Mouse (Mus musculus) hindbrain, embryonic 16.5 days (tissue): ENCODE results near the gene Clcf1. TPM values are rescaled to one million over a fixed set of nuclear protein-coding genes. Genes with fewer than 3 reads are reported as not detected.

Experiments
- ATAC-seq: fragments of 200-750 bp; cut with Nextera tagmentation; 2 replicates; pipeline ENCODE4 v1.8.0; 2017; ENCODE audit warnings: moderate TSS enrichment, moderate library complexity
- H3K27ac ChIP-seq: fragments of 300-500 bp; sonication (generic); 2 replicates; pipeline ENCODE4 v1.5.1; 2014; ENCODE audit warnings: low read depth, mild to moderate bottlenecking, control low read depth, low read length, moderate library complexity
- H3K27me3 ChIP-seq: fragments of 300-500 bp; sonication (generic); replicated peaks from 2 replicates; pipeline ENCODE4 v1.6.1; 2014; ENCODE audit warnings: low read length; ENCODE audit not compliant: control insufficient read depth, insufficient read depth
- H3K36me3 ChIP-seq: fragments of 300-500 bp; sonication (generic); 2 replicates; pipeline ENCODE4 v1.6.1; 2014; ENCODE audit warnings: mild to moderate bottlenecking, low read length, moderate library complexity, mixed read lengths; ENCODE audit not compliant: control insufficient read depth, insufficient read depth
- H3K4me1 ChIP-seq: fragments of 300-500 bp; sonication (generic); 2 replicates; pipeline ENCODE4 v1.6.1; 2014; ENCODE audit warnings: low read depth, low read length; ENCODE audit not compliant: control insufficient read depth, insufficient read depth
- H3K4me2 ChIP-seq: fragments of 300-500 bp; sonication (generic); 2 replicates; pipeline ENCODE4 v1.6.1; 2014; ENCODE audit warnings: mild to moderate bottlenecking, low read length, control low read depth, moderate library complexity
- H3K4me3 ChIP-seq: fragments of 300-500 bp; sonication (generic); 2 replicates; pipeline ENCODE4 v1.5.1; 2014; ENCODE audit warnings: mild to moderate bottlenecking, low read length, control low read depth, moderate library complexity
- H3K9ac ChIP-seq: fragments of 300-500 bp; sonication (generic); 2 replicates; pipeline ENCODE4 v1.6.1; 2014; ENCODE audit warnings: low read depth, mild to moderate bottlenecking, control low read depth, low read length, moderate library complexity
- H3K9me3 ChIP-seq: fragments of 300-500 bp; sonication (generic); 2 replicates; pipeline ENCODE4 v1.6.1; 2014; ENCODE audit warnings: mild to moderate bottlenecking, low read length, moderate library complexity; ENCODE audit not compliant: control insufficient read depth
- WGBS: fragments of 180-500 bp; shearing (Covaris S2); extraction: QIAGEN DNeasy Blood & Tissue Kit; methylation state at CpG from one replicate; pipeline ENCODE4 v1.1.7; 2014; 5-methylcytosine and 5-hydroxymethylcytosine counted together
- polyA plus RNA-seq: library from polyadenylated mRNA; unstranded; fragments of >200 nt; fragmentation: Nextera tagmentation; extraction: Ambion mirVana; gene quantifications from 2 replicates; pipeline ENCODE4 v1.2.1, GENCODE M21; 2015

Clcf1 gene
- polyA plus RNA-seq, 1 experiment from 2014 or later: 1.0 TPM

- peaks cover 25% of the 10 kb centered on the region for H3K4me1 ChIP-seq
- H3K4me3 ChIP-seq: peak within 1 kb of the TSS; percentile 77
- H3K27ac ChIP-seq: peak within 1 kb of the TSS; percentile 64; the same call in 1 of the 2 replicates
- peaks cover 9% of the 10 kb centered on the region for H3K36me3 ChIP-seq
- peak; percentile 86 for ATAC-seq
- H3K4me2 ChIP-seq: peak within 1 kb of the TSS; percentile 97
- H3K9me3 ChIP-seq: no peaks in the 10 kb centered on the region
- H3K9ac ChIP-seq: peak within 1 kb of the TSS; percentile 77
- under 1% methylated on average over 34 of the region's 34 CpGs for WGBS
- H3K27me3 ChIP-seq: 0 out of 2 replicates have a peak, but pooled peaks cover 2% of the 10 kb centered on the region
These were observed 12.6 kb upstream of the Clcf1 start, which contains the start of gene Rad9a for GRCm38 (mm10) chr19:4201291-4201909. Rad9a (minus strand) TSS chr19:4201662.

- peak overlapping the region; percentile 97 for H3K4me2 ChIP-seq
- 22% methylated on average over 7 of the region's 7 CpGs for WGBS
- H3K4me1 ChIP-seq: peaks cover 21% of the 10 kb centered on the region
- peak overlapping the region; percentile 77 for H3K4me3 ChIP-seq
- peak overlapping the region; percentile 77 for H3K9ac ChIP-seq
- peaks cover 1% of the 10 kb centered on the region for H3K36me3 ChIP-seq
- no peaks in the 10 kb centered on the region for H3K9me3 ChIP-seq
- H3K27me3 ChIP-seq: 0 out of 2 replicates have a peak, but pooled peaks cover 4% of the 10 kb centered on the region
- ATAC-seq: peak; percentile 7; the same call in 1 of the 2 replicates
- no peak overlapping the region for H3K27ac ChIP-seq
These were observed 11.9 kb upstream of the Clcf1 start for GRCm38 (mm10) chr19:4202149-4202548.

- Histone ChIP-seq H3K4me3 (no peak overlapping the region), H3K4me2 (no peak overlapping the region; the same call in 1 of the 2 replicates)
- no peak for ATAC-seq
These were observed 10.9 kb upstream of the Clcf1 start for GRCm38 (mm10) chr19:4203148-4203547.

GRCm38 (mm10) chr19:4203604-4204326 is 10.3 kb upstream of the Clcf1 start:
- no peak overlapping the region for H3K4me2 ChIP-seq
- 0 out of 2 replicates have a peak, but pooled peaks cover 4% of the 10 kb centered on the region for H3K27me3 ChIP-seq
- no peak overlapping the region for H3K4me3 ChIP-seq
- H3K9me3 ChIP-seq: no peaks in the 10 kb centered on the region
- no peak overlapping the region for H3K9ac ChIP-seq
- no peak for ATAC-seq
- no peak overlapping the region for H3K27ac ChIP-seq
- no peaks in the 10 kb centered on the region for H3K36me3 ChIP-seq
- WGBS: 65% methylated on average over 13 of the region's 13 CpGs
- H3K4me1 ChIP-seq: peaks cover 21% of the 10 kb centered on the region

More at GRCm38 (mm10) chr19:4203148-4203547, 10.9 kb upstream of the Clcf1 start:
- no peaks in the 10 kb centered on the region for H3K9me3 ChIP-seq
- H3K9ac ChIP-seq: no peak overlapping the region
- H3K36me3 ChIP-seq: no peaks in the 10 kb centered on the region
- H3K27ac ChIP-seq: no peak overlapping the region
- WGBS: 68% methylated on average over 3 of the region's 3 CpGs
- H3K4me1 ChIP-seq: peaks cover 21% of the 10 kb centered on the region
- 0 out of 2 replicates have a peak, but pooled peaks cover 4% of the 10 kb centered on the region for H3K27me3 ChIP-seq

- Histone ChIP-seq H3K9ac (no peak overlapping the region), H3K4me3 (no peak overlapping the region), H3K36me3 (no peaks in the 10 kb centered on the region), H3K9me3 (no peaks in the 10 kb centered on the region), H3K4me2 (no peak overlapping the region), H3K27ac (no peak overlapping the region), H3K4me1 (peaks cover 21% of the 10 kb centered on the region), H3K27me3 (0 out of 2 replicates have a peak, but pooled peaks cover 4% of the 10 kb centered on the region)
- WGBS: 61% methylated on average over 4 of the region's 4 CpGs
- no peak for ATAC-seq
These were observed 9.1 kb upstream of the Clcf1 start for GRCm38 (mm10) chr19:4204889-4205288.

GRCm38 (mm10) chr19:4206971-4207370 is 7.1 kb upstream of the Clcf1 start:
- Histone ChIP-seq H3K27me3 (peaks cover 11% of the 10 kb centered on the region), H3K9me3 (no peaks in the 10 kb centered on the region), H3K27ac (no peak overlapping the region), H3K9ac (no peak overlapping the region), H3K36me3 (no peaks in the 10 kb centered on the region), H3K4me2 (no peak overlapping the region), H3K4me3 (no peak overlapping the region), H3K4me1 (peaks cover 8% of the 10 kb centered on the region)
- WGBS: 7% methylated on average over 2 of the region's 2 CpGs
- no peak for ATAC-seq

GRCm38 (mm10) chr19:4208563-4208962 is 5.5 kb upstream of the Clcf1 start:
- no peak overlapping the region for H3K27ac ChIP-seq
- ATAC-seq: no peak
- H3K27me3 ChIP-seq: peaks cover 17% of the 10 kb centered on the region
- H3K4me3 ChIP-seq: no peak overlapping the region
- H3K4me2 ChIP-seq: no peak overlapping the region
- H3K9me3 ChIP-seq: no peaks in the 10 kb centered on the region
- WGBS: 78% methylated on average over 5 of the region's 5 CpGs
- H3K9ac ChIP-seq: no peak overlapping the region
- no peaks in the 10 kb centered on the region; the same call in 1 of the 2 replicates for H3K4me1 ChIP-seq
- H3K36me3 ChIP-seq: no peaks in the 10 kb centered on the region

GRCm38 (mm10) chr19:4211891-4212588 is 2.0 kb upstream of the Clcf1 start:
- WGBS: 23% methylated on average over 4 of the region's 4 CpGs
- Histone ChIP-seq H3K4me3 (no peak overlapping the region), H3K4me1 (peaks cover 20% of the 10 kb centered on the region), H3K9ac (no peak overlapping the region), H3K36me3 (no peaks in the 10 kb centered on the region), H3K27me3 (peaks cover 27% of the 10 kb centered on the region), H3K27ac (no peak overlapping the region), H3K9me3 (no peaks in the 10 kb centered on the region), H3K4me2 (no peak overlapping the region)
- ATAC-seq: no peak
